Mouse (Mus musculus): ENCODE results near the gene Tmem110. TPM values are rescaled to one million over a fixed set of nuclear protein-coding genes. Genes with fewer than 3 reads are reported as not detected.

Gene Tmem110
- total RNA-seq, 2 experiments from 2014 or later, result 6.2 to 7.0 TPM

DNA sequence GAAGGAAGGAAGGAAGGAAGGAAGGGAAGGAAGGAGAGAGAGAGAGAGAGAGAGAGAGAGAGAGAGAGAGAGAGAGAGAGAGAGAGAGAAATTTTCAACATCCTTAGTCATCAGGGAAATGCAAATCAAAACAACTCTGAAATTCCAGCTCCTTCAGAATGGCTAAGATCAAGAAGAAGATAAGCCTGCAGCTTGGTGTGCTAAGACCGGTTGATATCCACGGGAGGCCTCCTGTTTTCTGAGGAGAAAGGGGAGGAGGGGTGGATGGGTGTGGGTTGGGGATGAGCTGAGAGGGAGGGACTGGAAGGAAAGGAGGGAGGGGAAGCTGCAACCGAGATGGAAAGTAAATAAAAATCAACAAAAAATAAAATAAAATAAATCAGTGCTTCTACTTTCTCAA lies 59.9 kb downstream of the Tmem110 start:
- intact Hi-C loops (cut with DNase I), result no loop called here
- DNase-seq, result no peak

DNA sequence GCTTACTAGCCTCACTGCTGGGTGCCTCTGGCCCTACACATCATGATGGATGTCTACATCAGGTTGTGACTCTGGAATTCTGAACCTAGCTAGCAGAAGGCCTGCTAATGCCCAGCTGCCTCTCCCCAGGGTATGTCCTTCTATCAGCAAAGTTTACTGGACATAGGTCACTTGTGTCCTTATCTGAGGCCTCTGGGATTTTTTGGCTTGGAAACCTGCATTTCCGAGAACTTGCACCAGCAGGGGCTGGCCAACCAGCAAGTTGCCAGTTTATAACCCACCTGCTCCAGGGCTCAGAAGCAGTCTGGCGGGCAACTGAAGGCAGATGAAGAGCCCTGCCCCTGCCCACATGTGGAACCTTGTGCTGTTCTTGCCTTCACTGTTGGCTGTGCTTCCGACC lies 60.8 kb downstream of the Tmem110 start, which contains the start of gene Itih4:
TSS of gene Itih4 (plus strand) at position 273 of the 400 bp plus-strand sequence.
- intact Hi-C loops (cut with DNase I), result no loop called here
- DNase-seq, result no peak

DNA sequence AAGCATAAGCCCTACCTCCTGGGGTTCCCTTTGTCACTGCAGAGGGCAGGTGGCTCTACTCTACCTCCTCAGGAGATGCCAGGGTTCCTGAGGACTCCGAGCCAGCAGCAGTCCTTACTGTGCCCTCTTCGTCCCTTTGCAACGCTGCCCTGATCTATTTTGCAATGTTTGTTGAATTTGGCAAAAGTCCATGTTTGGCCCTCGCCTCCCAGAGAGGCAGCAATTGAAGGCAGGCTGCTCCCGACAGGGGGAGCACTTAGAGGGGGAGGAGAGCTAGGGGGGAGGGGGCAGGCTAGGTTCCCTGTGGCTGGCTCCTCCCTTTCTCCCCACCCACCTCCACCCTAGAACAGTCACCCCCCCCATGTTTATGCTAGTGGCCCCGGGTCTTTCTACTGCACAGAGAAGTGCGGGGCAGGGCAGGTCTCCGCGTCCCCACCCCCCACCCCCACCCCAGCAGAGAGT lies 62.9 kb downstream of the Tmem110 start:
- DNase-seq, result peak in 1 of 2 experiments; percentile 41
- intact Hi-C loops (cut with DNase I), result no loop called here

DNA sequence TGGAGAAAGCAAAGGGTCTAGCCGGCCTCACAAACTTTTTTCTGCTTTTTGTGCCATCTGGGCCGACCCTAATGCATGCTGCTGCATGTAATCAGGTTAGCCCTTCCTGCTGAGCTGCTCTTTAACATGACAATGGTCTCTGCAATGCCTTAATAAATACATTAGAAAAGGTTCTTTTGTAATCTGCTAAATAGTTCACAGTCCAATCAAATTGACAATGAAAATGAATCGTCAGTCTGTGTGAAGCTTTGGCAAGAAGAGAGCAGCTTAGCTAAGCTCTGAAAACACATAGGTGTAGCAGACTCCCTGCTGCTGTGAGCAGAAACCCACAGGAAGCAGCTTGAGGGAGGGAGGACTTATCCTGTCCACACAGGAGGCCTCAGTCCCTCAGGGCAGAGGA lies 74.6 kb downstream of the Tmem110 start:
- intact Hi-C loops (cut with DNase I), result no loop called here
- no peak for DNase-seq

DNA sequence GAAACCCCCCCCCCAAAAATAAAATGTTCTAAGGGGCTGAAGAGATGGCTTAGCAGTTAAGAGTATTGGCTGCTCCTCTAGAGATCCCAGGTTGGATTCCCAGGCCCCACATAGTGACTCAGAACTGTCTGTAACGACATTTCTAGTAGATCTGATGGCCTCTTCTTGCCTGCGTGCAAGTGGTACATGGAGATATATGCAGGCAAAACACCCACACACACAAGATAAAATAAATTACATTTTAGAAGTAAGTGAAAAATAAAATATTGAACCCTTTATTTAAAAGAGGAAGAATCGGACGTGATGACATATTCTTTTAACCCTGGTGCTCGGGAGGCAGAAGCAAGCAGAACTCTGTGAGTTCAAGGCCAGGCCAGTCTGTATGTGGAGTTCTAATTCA lies 77.2 kb downstream of the Tmem110 start:
- no peak for DNase-seq
- intact Hi-C loops (cut with DNase I), result no loop called here

DNA sequence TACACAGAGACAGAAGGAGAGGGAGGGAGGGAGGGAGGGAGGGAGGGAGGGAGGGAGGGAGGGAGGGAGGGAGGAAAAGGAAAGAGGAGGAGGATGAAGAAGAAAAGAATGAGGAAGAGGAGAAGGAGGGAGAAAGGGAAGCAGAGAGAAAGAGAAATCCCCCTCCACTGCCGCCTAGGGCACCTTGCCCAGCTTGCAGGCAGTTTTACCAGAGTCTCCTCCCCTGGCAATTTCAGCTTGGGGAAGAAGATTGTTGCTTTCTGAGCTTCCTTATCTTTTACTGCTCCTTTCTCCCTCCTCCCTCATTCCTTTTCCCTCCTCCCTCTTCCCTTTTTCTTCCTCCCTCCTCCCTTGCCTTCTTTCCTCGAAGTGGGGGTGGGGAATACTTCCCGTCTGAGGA lies 77.6 kb downstream of the Tmem110 start:
- intact Hi-C loops (cut with DNase I), result no loop called here
- no peak for DNase-seq

DNA sequence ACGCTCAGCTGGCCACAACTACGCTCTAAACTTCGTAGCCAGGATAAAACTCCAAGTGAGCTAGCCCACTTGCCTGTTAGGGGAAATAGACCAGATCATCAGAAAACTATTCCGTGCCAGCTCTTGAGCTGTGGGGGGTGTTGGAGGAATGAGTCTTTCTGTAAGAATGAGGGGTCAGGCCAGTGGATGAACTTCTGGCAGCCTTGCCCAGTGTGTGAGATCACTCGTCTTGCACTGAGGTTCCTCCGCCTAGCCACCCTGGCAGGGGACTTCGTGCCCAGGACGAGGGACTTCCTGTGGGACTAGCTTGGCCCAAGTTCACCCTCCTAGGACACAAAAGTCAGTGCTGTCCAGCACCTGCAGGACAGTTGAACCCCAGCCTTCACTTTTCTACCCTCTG lies 78.9 kb downstream of the Tmem110 start:
- no peak for DNase-seq
- intact Hi-C loops (cut with DNase I), result loop anchor here (2.0 kb wide), 1 partner anchor 48 kb away; no protein-coding TSS in a partner anchor

DNA sequence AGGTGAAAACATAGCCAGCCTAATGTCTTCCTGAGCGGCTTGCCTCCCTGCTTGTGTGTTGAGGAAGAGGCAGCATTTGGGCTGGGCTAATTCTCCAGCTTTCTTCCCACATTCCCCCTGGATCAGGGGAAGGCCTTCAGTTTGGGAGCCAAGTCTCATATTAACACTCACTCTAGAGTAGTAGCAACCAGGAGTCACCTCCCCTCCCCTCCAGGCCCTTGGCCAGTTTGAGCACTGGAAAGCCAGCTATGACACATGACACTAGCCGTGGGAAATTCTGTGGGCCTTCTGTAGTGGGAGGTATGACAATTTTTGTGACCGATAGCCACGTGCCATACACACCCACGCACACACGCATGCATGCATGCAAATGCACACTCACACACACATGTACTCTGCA lies 80.6 kb downstream of the Tmem110 start:
- DNase-seq, result no peak
- intact Hi-C loops (cut with DNase I), result no loop called here

DNA sequence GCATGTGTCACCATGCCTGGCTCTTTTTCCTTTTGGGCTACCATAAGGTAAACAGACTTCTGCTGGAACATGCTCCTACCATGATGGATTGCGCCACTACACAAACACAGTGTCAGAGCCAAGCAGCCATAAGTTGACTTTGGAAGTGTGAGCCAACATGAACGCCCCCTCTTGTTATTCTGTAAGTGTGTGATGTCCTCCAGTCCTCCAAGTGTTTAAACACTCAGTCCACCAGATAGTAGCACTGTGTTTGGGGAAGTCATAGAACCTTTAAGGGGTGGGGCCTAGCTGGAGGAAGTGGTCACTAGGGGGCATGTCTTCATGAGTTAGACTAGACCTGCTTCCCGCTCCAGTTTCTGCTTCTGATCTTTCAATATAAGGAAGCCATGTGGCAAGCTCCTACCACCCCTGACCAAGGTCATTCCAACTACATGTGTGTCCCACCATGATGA lies 82.5 kb downstream of the Tmem110 start:
- no peak for DNase-seq
- intact Hi-C loops (cut with DNase I), result no loop called here

DNA sequence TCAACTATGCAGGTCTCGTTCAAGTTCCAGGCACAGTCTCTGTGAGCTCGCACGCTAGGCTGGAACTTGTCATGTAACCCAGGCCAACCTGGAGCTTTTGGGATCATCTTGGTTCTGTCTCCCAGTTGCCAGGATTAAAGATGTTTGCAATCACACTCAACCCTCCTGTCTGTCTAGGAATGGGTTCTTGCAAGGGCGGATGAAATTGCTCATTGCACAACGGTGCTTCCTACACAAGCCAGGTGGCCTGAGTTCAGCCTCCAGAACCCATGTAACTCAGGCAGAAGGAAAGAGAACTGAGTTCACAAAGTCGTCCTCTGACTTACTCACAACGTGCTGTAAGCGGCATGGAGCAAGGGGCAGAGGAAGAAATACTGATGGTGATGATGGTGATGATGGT lies 85.8 kb downstream of the Tmem110 start:
- intact Hi-C loops (cut with DNase I), result no loop called here
- DNase-seq, result no peak

DNA sequence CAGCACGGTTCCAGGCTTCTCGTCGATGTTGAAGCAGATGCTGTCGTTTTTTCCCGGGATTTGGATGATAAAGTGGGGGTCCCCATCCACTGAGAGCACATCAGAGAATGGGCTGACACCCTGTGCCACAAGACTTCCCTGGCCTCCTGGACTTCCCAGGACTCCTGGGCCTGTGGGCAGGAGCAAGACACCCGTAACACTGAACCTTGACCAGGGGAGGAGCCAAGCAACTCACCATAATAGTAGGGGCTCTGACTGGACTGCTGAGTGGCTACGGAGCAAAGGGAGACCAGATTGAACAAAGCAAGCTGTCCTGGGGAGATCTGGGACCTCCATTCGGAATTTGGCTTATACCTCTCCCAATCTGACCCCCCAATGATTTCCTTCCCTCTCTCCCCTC lies 87.3 kb downstream of the Tmem110 start:
- intact Hi-C loops (cut with DNase I), result no loop called here
- DNase-seq, result no peak

DNA sequence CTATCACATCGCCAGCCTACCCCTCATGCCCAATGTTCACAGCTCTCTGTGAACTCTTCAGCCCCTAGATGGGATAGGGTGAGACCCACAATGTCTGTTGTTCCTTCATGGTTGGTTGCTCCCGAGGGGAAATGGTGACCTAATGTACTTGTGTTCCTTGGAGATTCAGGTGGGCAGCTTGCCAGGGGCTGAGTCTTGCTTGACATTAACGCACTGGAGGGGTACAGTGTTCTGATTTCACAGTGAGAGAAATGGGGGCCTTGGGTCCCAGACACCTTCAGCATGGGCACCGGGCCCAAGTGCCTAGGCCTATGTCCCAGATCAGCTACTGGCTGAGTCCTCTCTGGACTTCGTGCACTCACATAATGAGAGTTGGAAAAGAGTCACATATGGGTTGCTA lies 88.0 kb downstream of the Tmem110 start:
- intact Hi-C loops (cut with DNase I), result no loop called here
- no peak for DNase-seq

DNA sequence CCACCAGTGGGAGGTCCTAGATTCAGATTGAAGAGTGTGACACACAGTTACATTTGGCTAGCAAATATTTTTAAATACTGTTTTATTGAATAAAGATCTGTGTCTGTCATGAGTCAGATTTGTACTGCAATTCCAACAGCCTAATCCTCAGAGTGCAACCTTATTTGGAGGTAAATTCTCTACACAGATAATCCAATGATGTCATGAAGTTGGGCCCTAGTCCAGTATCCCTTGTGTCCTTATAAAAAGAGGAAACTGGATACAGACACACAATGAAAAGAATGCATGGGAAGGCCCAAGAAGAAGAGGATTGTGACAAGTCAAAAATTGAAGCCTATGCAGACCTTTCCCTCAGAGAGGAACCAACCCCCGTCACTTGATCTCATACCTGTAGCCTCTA lies 91.1 kb downstream of the Tmem110 start:
- intact Hi-C loops (cut with DNase I), result no loop called here
- DNase-seq, result no peak

DNA sequence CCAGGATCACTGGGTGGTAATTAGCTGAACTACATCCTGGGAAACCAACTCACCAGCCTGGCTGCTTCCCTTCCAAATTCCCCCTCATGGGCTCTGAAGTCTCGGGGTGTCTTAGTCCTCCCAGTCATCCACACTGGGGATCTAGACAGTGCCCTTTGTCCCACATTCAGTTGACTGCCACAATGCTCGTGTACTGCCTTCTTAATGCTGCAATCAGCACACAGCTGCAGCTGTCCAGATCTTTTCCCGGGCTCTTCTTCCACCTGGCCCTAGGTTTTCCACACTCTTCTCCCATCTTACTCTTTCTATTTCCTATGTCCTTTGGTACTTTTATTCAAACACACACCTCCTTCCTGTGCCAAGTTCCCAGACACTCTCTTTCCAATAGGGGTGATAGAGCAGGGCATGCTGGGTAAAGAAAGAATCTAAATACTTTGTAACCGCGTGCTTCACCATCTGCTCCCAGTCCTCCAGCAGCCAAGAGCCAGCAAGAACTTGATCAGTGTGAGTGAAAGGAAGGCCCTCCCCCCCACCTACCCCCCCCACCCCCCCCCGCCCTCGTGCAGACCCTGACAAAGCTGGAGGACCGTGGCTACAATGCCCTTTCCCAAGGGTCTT lies 96.8 kb downstream of the Tmem110 start:
- intact Hi-C loops (cut with DNase I), result no loop called here
- DNase-seq, result no peak

DNA sequence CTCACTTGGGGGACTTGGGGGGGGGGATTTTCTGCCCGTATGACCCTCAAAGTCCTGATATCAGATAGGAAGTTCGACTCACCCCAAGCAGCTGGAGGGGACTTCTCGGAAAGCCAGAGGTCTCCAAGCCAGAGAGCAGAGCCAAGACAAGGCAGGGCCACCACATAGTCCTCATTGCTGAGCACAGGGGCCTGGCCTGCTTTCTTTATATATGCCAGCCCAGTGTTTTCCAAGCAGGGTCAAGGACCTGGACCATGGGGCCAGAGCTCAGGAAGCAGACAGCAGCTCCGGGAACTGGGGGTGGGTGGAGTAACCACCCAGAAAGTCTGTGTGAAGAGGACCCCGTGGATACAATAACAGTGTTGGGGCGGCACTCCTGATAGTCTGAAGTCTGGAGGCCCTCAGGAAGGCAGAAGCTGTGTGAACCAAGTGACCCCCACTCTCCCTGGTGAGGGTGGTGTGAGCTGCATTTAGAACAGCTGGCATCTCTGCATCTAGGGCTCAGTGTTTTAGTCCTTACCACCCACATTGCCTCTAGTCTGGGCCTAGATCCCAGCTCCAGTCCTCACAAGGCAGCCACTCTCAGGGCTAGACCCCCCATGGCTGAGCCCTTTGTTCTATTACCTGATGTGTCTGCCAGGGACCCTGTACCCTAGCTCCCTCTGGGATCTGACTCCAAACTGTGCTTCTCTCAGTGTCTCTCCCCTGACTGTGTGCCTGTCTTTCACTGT lies 98.2 kb downstream of the Tmem110 start, which contains the start of gene Itih3:
TSS of gene Itih3 (minus strand) at position 386 of the 731 bp plus-strand sequence.
- no peak for DNase-seq
- intact Hi-C loops (cut with DNase I), result no loop called here

DNA sequence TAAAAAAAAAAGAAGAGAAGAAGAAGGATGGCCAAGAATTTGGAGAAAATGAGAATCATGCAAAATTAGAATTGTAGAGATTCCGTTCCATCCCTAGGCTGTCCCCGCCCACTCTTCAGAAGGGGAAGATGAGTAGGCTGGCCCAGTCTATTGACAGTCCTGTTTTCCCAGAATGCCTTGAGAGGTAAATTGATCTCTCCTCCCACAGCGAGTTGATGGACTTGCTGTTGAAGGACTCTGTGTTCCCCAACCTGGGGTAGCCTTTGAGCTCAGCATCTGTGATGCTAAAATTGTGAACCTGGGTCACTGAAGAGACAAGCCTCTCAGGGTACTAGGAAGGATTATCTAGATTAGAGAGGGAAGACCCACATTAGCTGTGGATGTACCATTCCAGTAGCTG lies 100.1 kb downstream of the Tmem110 start:
- no peak for DNase-seq
- intact Hi-C loops (cut with DNase I), result no loop called here

Other genes with a start within 250 kb of the Tmem110 start
- 10 to 100 TPM in 1 of 2 experiments, 1 to 10 TPM in 1; 6.6 to 11.7 TPM for gene Prkcd, start 199.4 kb upstream of the Tmem110 start, total RNA-seq (2021)
- gene Rft1, start 171.2 kb upstream of the Tmem110 start, total RNA-seq (2021), result 1 to 10 TPM; 3.8 to 4.3 TPM
- 1 to 10 TPM; 5.9 to 8.5 TPM for gene Sfmbt1, start 110.7 kb upstream of the Tmem110 start, total RNA-seq (2021)
- 10 to 100 TPM; 56.6 to 62.5 TPM for gene Mustn1, start 53.6 kb downstream of the Tmem110 start, total RNA-seq (2021)
- gene Itih4, start 60.9 kb downstream of the Tmem110 start, total RNA-seq (2021), result under 1 TPM in 1 of 2 experiments, not detected in 1; 0.38 TPM
- gene Itih3, start 98.2 kb downstream of the Tmem110 start, total RNA-seq (2021), result under 1 TPM; 0.12 to 0.23 TPM
- under 1 TPM in 1 of 2 experiments, not detected in 1; 0.08 TPM for gene Itih1, start 117.7 kb downstream of the Tmem110 start, total RNA-seq (2021)
- gene Nek4, start 125.8 kb downstream of the Tmem110 start, total RNA-seq (2021), result 1 to 10 TPM; 4.7 TPM
- gene Glt8d1, start 175.8 kb downstream of the Tmem110 start, total RNA-seq (2021), result 10 to 100 TPM in 1 of 2 experiments, 1 to 10 TPM in 1; 9.2 to 10.9 TPM
- 100 to 1,000 TPM; 113 to 123 TPM for gene Spcs1, start 176.1 kb downstream of the Tmem110 start, total RNA-seq (2021)
- gene Pbrm1, start 193.5 kb downstream of the Tmem110 start, total RNA-seq (2021), result 10 to 100 TPM; 34.8 to 37.0 TPM
- gene Gnl3, start 193.6 kb downstream of the Tmem110 start, total RNA-seq (2021), result 10 to 100 TPM; 23.0 to 33.0 TPM

All from gastrocnemius, postnatal 36 days (tissue).